Mouse (Mus musculus) spleen, adult 2 months (tissue): ENCODE results near the gene Crim1.

Experiments
- CTCF ChIP-seq: fragments of 200-500 bp; IDR thresholded peaks from 2 replicates; pipeline ENCODE4 v1.5.1; 2011; ENCODE audit warnings: mild to moderate bottlenecking, inconsistent platforms; ENCODE audit not compliant: insufficient read depth, insufficient read length, insufficient replicate concordance; ENCODE audit errors: extremely low read depth
- POLR2A ChIP-seq: fragments of 200-500 bp; IDR thresholded peaks from 2 replicates; pipeline ENCODE4 v1.6.1; 2011; ENCODE audit warnings: low read depth, low read length, inconsistent platforms

DNA sequence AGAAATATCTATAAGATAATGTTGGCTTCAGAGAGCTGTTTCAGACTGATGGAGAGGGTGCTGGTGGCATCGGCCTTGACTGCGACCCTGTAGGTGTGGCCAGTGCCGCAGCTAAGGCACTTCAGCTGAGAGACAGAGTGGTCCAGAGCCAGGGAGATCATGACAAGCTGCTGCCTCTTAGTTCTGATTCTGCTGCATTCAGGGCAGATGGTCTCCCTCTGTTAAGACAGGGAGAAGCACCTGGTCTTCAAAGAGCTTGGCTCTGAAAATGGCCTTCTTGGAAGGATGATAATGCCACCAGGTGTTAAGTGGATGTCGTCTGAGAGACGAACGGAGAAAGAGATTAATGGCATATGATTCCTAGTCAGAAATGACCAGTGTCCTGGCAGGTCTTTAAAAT lies 33.8 kb downstream of the Crim1 start:
- TF ChIP-seq CTCF (no peak), POLR2A (no peak)
